Mouse (Mus musculus) heart, adult 2 months (tissue): ENCODE measurements around the gene Pde8a. TPM values are rescaled to one million over a fixed set of nuclear protein-coding genes. Genes with fewer than 3 reads are reported as not detected.
A peak's percentile ranks its signal among the peaks of the same experiment; 100 is the strongest.

Experiments
- DNase-seq, 2 experiments: peaks; one replicate each; pipeline ENCODE4 v3.0.0; 2021
- H3K27ac ChIP-seq: fragments of 200-600 bp; 2 replicates; pipeline ENCODE4 v1.8.1; 2022
- H3K27me3 ChIP-seq: fragments of 200-500 bp; 2 replicates; pipeline ENCODE4 v1.6.1; 2012; ENCODE audit warnings: mild to moderate bottlenecking, low read length, inconsistent platforms, mixed read lengths; ENCODE audit not compliant: control insufficient read depth, insufficient read depth
- H3K36me3 ChIP-seq: fragments of 200-500 bp; 2 replicates; pipeline ENCODE4 v1.6.1; 2012; ENCODE audit warnings: low read length, inconsistent platforms; ENCODE audit not compliant: control insufficient read depth, insufficient read depth
- H3K4me1 ChIP-seq: fragments of 200-500 bp; 2 replicates; pipeline ENCODE4 v1.6.1; 2011; ENCODE audit warnings: low read length; ENCODE audit not compliant: control insufficient read depth, insufficient read depth
- H3K4me3 ChIP-seq: fragments of 200-600 bp; 2 replicates; pipeline ENCODE4 v1.8.1; 2022
- H3K79me2 ChIP-seq: fragments of 200-500 bp; replicated peaks from 2 replicates; pipeline ENCODE4 v1.6.1; 2012; ENCODE audit warnings: mild to moderate bottlenecking, inconsistent platforms, low read length, moderate library complexity, mixed read lengths; ENCODE audit not compliant: control insufficient read depth, insufficient read depth
- H3K9ac ChIP-seq: fragments of 200-500 bp; 2 replicates; pipeline ENCODE4 v1.6.1; 2012; ENCODE audit warnings: low read depth, mild to moderate bottlenecking, control low read depth, inconsistent platforms, low read length, mixed read lengths
- CTCF ChIP-seq: fragments of 200-600 bp; IDR thresholded peaks from 2 replicates; pipeline ENCODE4 v1.8.1; 2022; ENCODE audit warnings: antibody characterized with exemption, mild to moderate bottlenecking, moderate library complexity
- EP300 ChIP-seq: fragments of 200-500 bp; IDR thresholded peaks from 2 replicates; pipeline ENCODE4 v1.6.1; 2011; ENCODE audit warnings: low read depth, low read length, control low read depth; ENCODE audit not compliant: insufficient read depth
- POLR2A ChIP-seq: fragments of 200-500 bp; IDR thresholded peaks from 2 replicates; pipeline ENCODE4 v1.6.1; 2011; ENCODE audit warnings: mild to moderate bottlenecking, low read depth, low read length, control low read depth; ENCODE audit not compliant: insufficient read depth
- WGBS: fragments of 180-500 bp; shearing (Covaris S2); methylation state at CpG from one replicate; pipeline ENCODE4 v1.1.7; 2018; 5-methylcytosine and 5-hydroxymethylcytosine counted together
- intact Hi-C: fragments of 180-260 bp; cut with DNase I; formaldehyde crosslinking; loops from one replicate; pipeline ENCODE4 v1.15.1; 2025
- polyA plus RNA-seq: library from polyadenylated mRNA; depleted of rRNA; stranded (reverse); fragments of >200 nt; gene quantifications from 2 replicates; pipeline ENCODE4 v1.2.3, GENCODE M21; 2012
- total RNA-seq, 2 experiments: library from RNA; stranded (reverse); gene quantifications; 2 replicates each; pipeline ENCODE4 v1.2.3; 2021

Pde8a gene
- total and polyA plus RNA-seq, 3 experiments: 7.8 to 13.0 (median 12.2) TPM

DNA sequence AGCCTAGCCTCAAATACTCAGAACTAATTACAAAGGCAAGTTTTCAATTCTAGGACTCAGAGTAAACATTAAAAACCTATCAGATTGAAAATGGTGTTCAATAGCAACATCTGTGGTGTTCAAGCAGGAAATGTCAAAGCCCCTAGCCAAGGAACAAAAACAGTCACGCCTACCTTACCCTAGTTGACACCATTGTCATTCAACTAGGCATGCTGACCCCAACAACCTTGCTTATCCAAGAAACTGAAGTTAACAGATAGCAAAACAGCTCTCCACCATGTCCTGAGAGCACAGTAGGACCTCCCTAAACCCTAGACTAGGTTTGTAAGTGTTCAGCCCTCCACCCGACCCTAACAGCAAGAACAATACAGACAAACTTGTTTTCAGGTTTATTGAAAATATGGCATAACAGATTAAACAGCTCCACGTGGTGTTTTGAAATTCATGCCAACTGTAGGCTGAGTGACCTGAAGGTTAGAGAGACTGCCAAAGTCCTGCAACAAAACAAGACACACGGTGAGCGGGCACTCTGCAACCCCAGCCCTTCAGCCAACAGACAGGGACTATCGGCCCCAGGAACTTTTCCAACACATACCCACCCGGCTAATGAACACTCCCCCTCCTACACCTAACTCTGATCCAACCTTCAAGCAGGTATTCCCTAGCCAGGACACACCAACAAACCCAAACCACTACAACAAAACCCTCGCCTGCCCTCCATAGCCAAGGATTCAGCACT is 129.1 kb downstream of the Pde8a start:
- no peaks in the 10 kb centered on the region for H3K27me3 ChIP-seq
- H3K36me3 ChIP-seq: peaks cover 11% of the 10 kb centered on the region; the same call in 1 of the 2 replicates
- TF ChIP-seq CTCF (no peak), EP300 (no peak), POLR2A (no peak)
- intact Hi-C loops: loop anchor here (5.0 kb wide), 1 partner anchor 485 kb away; no protein-coding TSS in a partner anchor
- H3K4me3 ChIP-seq: 0 out of 2 replicates have a peak overlapping the region, but pooled peaks have one; percentile 83
- no peak for DNase-seq
- peak overlapping the region; percentile 38 for H3K27ac ChIP-seq
- no peaks in the 10 kb centered on the region for H3K79me2 ChIP-seq
- peaks cover 6% of the 10 kb centered on the region for H3K4me1 ChIP-seq
- WGBS: 28% methylated on average over 8 of the region's 8 CpGs
- H3K9ac ChIP-seq: no peak overlapping the region

DNA sequence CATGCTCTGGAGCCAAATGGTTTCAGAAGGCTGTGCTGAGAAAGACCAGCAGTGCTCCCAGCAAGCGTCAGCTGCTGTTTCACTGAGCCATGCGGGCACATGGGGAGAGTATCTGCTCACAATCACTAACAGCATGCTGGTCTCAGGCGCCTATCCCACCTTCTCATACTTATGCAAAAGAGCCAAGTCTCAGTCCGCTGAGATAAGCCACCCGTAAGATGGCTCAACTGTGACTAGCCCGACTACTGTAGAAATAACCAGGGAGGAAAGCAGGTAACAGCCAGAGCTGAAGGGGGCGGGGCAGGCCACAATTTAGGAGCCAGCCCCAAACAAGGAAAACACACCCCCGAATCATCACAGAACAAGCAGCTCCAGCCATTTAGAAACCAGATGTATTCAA is 129.9 kb downstream of the Pde8a start:
- Histone ChIP-seq H3K4me1 (peaks cover 6% of the 10 kb centered on the region), H3K27ac (peak overlapping the region; percentile 19), H3K27me3 (no peaks in the 10 kb centered on the region), H3K9ac (no peak overlapping the region), H3K4me3 (peak overlapping the region; percentile 83), H3K36me3 (peaks cover 11% of the 10 kb centered on the region; the same call in 1 of the 2 replicates), H3K79me2 (no peaks in the 10 kb centered on the region)
- no peak for TF ChIP-seq EP300
- TF ChIP-seq CTCF: no peak
- 22% methylated on average over 8 of the region's 8 CpGs for WGBS
- DNase-seq: no peak
- intact Hi-C loops: loop anchor here (5.0 kb wide), 1 partner anchor 486 kb away; no protein-coding TSS in a partner anchor

DNA sequence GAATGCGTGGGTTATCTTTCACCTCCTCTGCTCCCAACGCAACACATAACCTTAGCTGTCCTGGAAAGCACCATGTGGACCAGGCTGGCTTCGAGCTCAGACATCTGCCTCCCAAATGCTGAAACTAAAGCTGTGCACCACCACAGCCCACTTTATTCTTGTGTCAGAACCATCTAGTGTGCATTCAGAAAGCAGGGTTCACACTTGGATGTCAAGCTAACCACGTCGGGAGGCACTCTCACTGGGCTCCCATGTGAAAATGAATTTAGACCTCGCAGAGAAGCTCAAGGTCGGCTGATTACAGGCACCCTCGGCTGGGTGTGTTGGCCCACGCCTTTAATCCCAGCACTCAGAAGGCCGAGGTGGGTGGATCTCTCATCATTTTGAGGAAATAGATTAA is 130.4 kb downstream of the Pde8a start:
- intact Hi-C loops: loop anchor here (5.0 kb wide), 1 partner anchor 487 kb away; no protein-coding TSS in a partner anchor
- WGBS: 4% methylated on average over 10 of the region's 10 CpGs
- Histone ChIP-seq H3K79me2 (no peaks in the 10 kb centered on the region), H3K4me1 (peaks cover 6% of the 10 kb centered on the region), H3K27me3 (no peaks in the 10 kb centered on the region), H3K27ac (peak overlapping the region; percentile 85; the same call in 1 of the 2 replicates), H3K9ac (peak overlapping the region; percentile 1; the same call in 1 of the 2 replicates), H3K4me3 (peak overlapping the region; percentile 83), H3K36me3 (peaks cover 11% of the 10 kb centered on the region; the same call in 1 of the 2 replicates)
- no peak for DNase-seq
- TF ChIP-seq EP300 (no peak), CTCF (no peak), POLR2A (no peak)

DNA sequence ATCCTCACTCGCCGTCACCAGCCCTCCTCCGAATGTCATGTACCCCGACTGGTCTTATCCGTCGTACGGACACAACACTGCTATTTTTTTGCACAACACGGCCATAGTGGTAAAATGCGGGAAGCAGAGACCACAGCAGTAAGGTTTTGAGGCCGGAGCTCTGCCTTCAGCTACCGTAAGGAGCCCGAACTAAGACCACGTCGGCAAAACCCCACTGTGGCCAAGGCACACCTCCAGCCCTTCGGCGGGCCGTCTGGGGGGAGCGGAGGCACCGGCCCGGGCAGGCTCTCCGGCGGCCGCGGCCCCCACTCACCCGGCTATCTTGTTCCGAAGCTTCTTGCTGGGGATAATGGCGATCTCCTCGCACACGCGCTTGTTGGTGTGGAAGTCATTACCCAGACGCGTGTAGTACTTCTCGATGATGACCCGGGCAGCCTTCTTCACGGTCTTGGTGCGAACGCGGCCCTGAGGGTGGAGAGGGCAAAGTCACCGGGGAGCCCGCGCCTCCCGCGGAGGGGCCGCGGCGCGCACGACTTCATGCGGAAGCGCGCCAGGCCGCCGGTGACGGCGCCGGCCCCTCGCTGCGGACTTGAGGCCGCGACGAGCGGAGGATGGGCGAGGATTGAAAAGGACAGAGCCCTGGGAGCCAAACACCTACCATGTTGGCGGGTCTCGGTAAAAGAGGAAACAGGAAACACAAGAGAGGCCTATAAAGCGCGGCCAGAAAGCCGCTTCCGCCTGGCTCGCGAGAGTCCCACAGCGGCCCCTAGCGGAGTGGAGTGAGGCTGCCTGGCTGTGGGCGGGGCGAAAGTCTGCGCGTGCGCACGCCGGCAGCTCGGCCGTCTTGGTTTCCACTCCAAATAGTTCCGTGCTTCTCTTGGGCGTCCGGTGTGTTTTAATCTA is 131.4 kb downstream of the Pde8a start, which contains the start of gene Rps17:
TSS of gene Rps17 (minus strand) at position 711 of the 903 bp plus-strand sequence.
- under 1% methylated on average over 85 of the region's 85 CpGs for WGBS
- peak within 1 kb of the TSS; percentile 85 for H3K27ac ChIP-seq
- H3K27me3 ChIP-seq: no peaks in the 10 kb centered on the region
- peaks cover 6% of the 10 kb centered on the region for H3K4me1 ChIP-seq
- peak; percentile 96 to 100 for DNase-seq
- TF ChIP-seq EP300 (0 out of 2 replicates have a peak, but pooled peaks have one; percentile 67), POLR2A (peak; percentile 90), CTCF (no peak)
- H3K79me2 ChIP-seq: no peaks in the 10 kb centered on the region
- intact Hi-C loops: loop anchor here (5.0 kb wide), 3 partner anchors 178 to 1322 kb away; partner anchors contain the start of gene Zfp710
- H3K9ac ChIP-seq: peak within 1 kb of the TSS; percentile 67
- peak within 1 kb of the TSS; percentile 83 for H3K4me3 ChIP-seq
- peaks cover 11% of the 10 kb centered on the region; the same call in 1 of the 2 replicates for H3K36me3 ChIP-seq

DNA sequence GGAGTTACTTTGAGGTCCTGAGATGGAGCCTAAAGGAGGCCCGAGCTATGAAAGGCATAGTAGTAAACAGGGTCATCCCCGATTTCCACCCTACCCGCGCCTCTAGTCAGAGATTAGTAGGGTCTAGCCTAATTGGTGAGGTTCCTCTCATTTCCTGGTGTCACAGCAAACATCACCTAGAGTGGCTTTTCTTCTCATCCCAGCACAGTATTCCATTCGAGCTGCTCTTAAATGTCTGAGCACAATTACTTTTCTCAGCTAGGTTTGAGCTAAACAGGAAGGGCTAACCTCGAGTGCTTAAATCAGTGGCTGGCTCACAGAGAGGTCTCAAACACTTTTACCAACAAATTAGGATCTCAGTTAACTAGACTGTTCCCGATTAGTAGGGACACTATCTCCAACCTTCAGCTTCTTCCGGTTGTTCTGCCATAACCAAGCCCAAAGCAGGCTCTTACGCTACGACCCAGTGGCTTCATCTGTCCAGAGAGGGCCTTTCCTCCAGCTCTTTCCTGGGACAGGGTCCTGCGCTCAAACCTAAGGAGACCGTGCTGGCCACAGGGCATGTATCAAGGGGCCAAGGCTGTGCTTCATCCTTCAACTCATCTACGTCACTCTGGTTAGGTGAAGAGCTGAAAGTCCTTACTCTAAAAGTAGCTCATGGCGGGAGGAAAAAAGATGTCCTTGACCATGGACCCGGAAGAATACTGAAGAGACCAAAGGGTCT is 132.2 kb downstream of the Pde8a start:
- Histone ChIP-seq H3K79me2 (no peaks in the 10 kb centered on the region), H3K27me3 (no peaks in the 10 kb centered on the region), H3K27ac (peak overlapping the region; percentile 85), H3K4me3 (peak overlapping the region; percentile 83), H3K9ac (peak overlapping the region; percentile 66), H3K4me1 (peaks cover 6% of the 10 kb centered on the region), H3K36me3 (peaks cover 11% of the 10 kb centered on the region; the same call in 1 of the 2 replicates)
- intact Hi-C loops: loop anchor here (5.0 kb wide), 2 partner anchors 177 to 1323 kb away; partner anchors contain the start of gene Zfp710
- no peak for TF ChIP-seq CTCF
- TF ChIP-seq POLR2A: no peak
- TF ChIP-seq EP300: no peak
- WGBS: 61% methylated on average over 15 of the region's 15 CpGs
- DNase-seq: no peak
